Comparison of ENCODE assay signal across 18 mouse cellular contexts in genomic region chr5:118086956-118087355, GRCm38 (mm10). TPM values are rescaled to one million over a fixed set of nuclear protein-coding genes. Genes with fewer than 3 reads are reported as not detected.
DNase-seq lines count a peak whose midpoint lies in the region; ATAC-seq and TF ChIP-seq lines count a peak whose summit lies in the region.
"Had no signal": no experiment of that assay in that cellular context is flagged by ENCODE, and none has a peak within 500 bp of the region (broad histone marks: within the 10 kb centered on the region; RNA-seq: fewer than 3 reads in every experiment).

No protein-coding gene starts in this region.

- H3K4me3 ChIP-seq in hindbrain, embryonic 10.5 days: no peak overlapping the region
- no peak overlapping the region for H3K4me3 ChIP-seq in hindbrain, embryonic 11.5 days (ENCODE audit: low read depth, low read length)
- no peak overlapping the region for H3K4me3 ChIP-seq in stomach, embryonic 16.5 days (replicated peaks; ENCODE audit: low read length)
- no peak overlapping the region for H3K4me3 ChIP-seq in stomach, postnatal 0 days (ENCODE audit: low read depth, low read length)

- no peak for DNase-seq in hindbrain, embryonic 10.5 days (ENCODE audit: low spot score)
- no peak for DNase-seq in hindbrain, embryonic 11.5 days (ENCODE audit: low spot score)
- no peak for DNase-seq in stomach, postnatal 0 days (ENCODE audit: low spot score)
- peak; percentile 32 for DNase-seq in forelimb bud, embryonic 11.5 days (ENCODE audit: low read depth, low spot score)
- DNase-seq in yolk sac, embryonic 10.5 days (ENCODE audit: low spot score): peak; percentile 26
- no peak for DNase-seq in lung, adult 18-20 months
- no peak for DNase-seq in frontal cortex, postnatal 25 days (ENCODE audit: low spot score in 2 of 2)
- DNase-seq: adrenal gland, postnatal 10 days; cerebellum, postnatal 14 days; forebrain, postnatal 0 days; kidney, postnatal 4 days; liver, postnatal 0 days; lung, postnatal 10 days had no signal

- TF ChIP-seq CTCF in stomach, postnatal 0 days (IDR thresholded peaks at IDR 0.05; ENCODE audit: low read depth): no peak

- no peak overlapping the region for H3K4me2 ChIP-seq in hindbrain, embryonic 11.5 days (replicated peaks; ENCODE audit: low read depth, low read length)
- H3K4me2 ChIP-seq in stomach, embryonic 16.5 days (ENCODE audit: low read depth, low read length): no peak overlapping the region
- no peak overlapping the region for H3K4me2 ChIP-seq in stomach, postnatal 0 days (replicated peaks; ENCODE audit: low read depth)
- H3K4me2 ChIP-seq: liver, embryonic 11.5 days; midbrain, embryonic 11.5 days had no signal

- H3K27me3 ChIP-seq in hindbrain, embryonic 10.5 days (ENCODE audit: insufficient read depth, poor library complexity, severe bottlenecking): no peaks in the 10 kb centered on the region
- H3K27me3 ChIP-seq in hindbrain, embryonic 11.5 days (ENCODE audit: control insufficient read depth, insufficient read depth, low read length): no peaks in the 10 kb centered on the region
- no peaks in the 10 kb centered on the region for H3K27me3 ChIP-seq in stomach, embryonic 16.5 days (ENCODE audit: control insufficient read depth, insufficient read depth, low read length)
- no peaks in the 10 kb centered on the region for H3K27me3 ChIP-seq in stomach, postnatal 0 days (ENCODE audit: control insufficient read depth, insufficient read depth, low read length)

- no peak overlapping the region for H3K9ac ChIP-seq in hindbrain, embryonic 11.5 days (ENCODE audit: low read depth, low read length)
- H3K9ac ChIP-seq in stomach, embryonic 16.5 days (ENCODE audit: low read length): no peak overlapping the region
- H3K9ac ChIP-seq in stomach, postnatal 0 days (ENCODE audit: low read length): no peak overlapping the region
- H3K9ac ChIP-seq: forebrain, postnatal 0 days; liver, postnatal 0 days had no signal

- H3K4me1 ChIP-seq in hindbrain, embryonic 10.5 days (replicated peaks): peaks cover 59% of the 10 kb centered on the region
- 0 out of 2 replicates have a peak, but pooled peaks cover 6% of the 10 kb centered on the region for H3K4me1 ChIP-seq in hindbrain, embryonic 11.5 days (replicated peaks; ENCODE audit: control insufficient read depth, insufficient read depth, low read length)
- H3K4me1 ChIP-seq in stomach, embryonic 16.5 days (ENCODE audit: control insufficient read depth, insufficient read depth, low read length): peaks cover 27% of the 10 kb centered on the region
- peaks cover 6% of the 10 kb centered on the region; the same call in 1 of the 2 replicates for H3K4me1 ChIP-seq in stomach, postnatal 0 days (replicated peaks; ENCODE audit: control insufficient read depth, insufficient read depth)

- H3K27ac ChIP-seq in hindbrain, embryonic 10.5 days: peak overlapping the region; percentile 45; the same call in 1 of the 2 replicates
- H3K27ac ChIP-seq in hindbrain, embryonic 11.5 days (ENCODE audit: low read depth, low read length): no peak overlapping the region
- peak overlapping the region; percentile 29; the same call in 1 of the 2 replicates for H3K27ac ChIP-seq in stomach, embryonic 16.5 days (ENCODE audit: low read length)
- no peak overlapping the region for H3K27ac ChIP-seq in stomach, postnatal 0 days (replicated peaks)

- peaks cover 59% of the 10 kb centered on the region for H3K36me3 ChIP-seq in hindbrain, embryonic 10.5 days
- H3K36me3 ChIP-seq in hindbrain, embryonic 11.5 days (ENCODE audit: control insufficient read depth, insufficient read depth, low read length): peaks cover 7% of the 10 kb centered on the region; the same call in 1 of the 2 replicates
- peaks cover 12% of the 10 kb centered on the region for H3K36me3 ChIP-seq in stomach, embryonic 16.5 days (ENCODE audit: control insufficient read depth, insufficient read depth, low read length)
- H3K36me3 ChIP-seq in stomach, postnatal 0 days (ENCODE audit: control insufficient read depth, insufficient read depth, low read length): peaks cover 7% of the 10 kb centered on the region

- no peak for ATAC-seq in hindbrain, embryonic 11.5 days (ENCODE audit: low FRiP score)
- ATAC-seq in stomach, embryonic 16.5 days (ENCODE audit: insufficient read depth, low FRiP score): no peak
- no peak for ATAC-seq in stomach, postnatal 0 days (ENCODE audit: low FRiP score, low TSS enrichment)
- ATAC-seq: activated CD4-positive, CD25-positive, alpha-beta regulatory T cell, adult 4 months; forebrain, postnatal 0 days; intestine, postnatal 0 days; liver, postnatal 0 days had no signal

- H3K9me3 ChIP-seq in hindbrain, embryonic 10.5 days: no peaks in the 10 kb centered on the region
- H3K9me3 ChIP-seq in hindbrain, embryonic 11.5 days (ENCODE audit: control insufficient read depth, low read length): no peaks in the 10 kb centered on the region
- H3K9me3 ChIP-seq in stomach, embryonic 16.5 days (replicated peaks; ENCODE audit: control insufficient read depth, low read length): no peaks in the 10 kb centered on the region
- no peaks in the 10 kb centered on the region for H3K9me3 ChIP-seq in stomach, postnatal 0 days (ENCODE audit: control insufficient read depth, low read length)

- WGBS in hindbrain, embryonic 10.5 days: 69% methylated on average over 7 of the region's 7 CpGs
- 39% methylated on average over 7 of the region's 7 CpGs for WGBS in hindbrain, embryonic 11.5 days
- WGBS in stomach, embryonic 16.5 days: 25% methylated on average over 7 of the region's 7 CpGs
- 33% methylated on average over 7 of the region's 7 CpGs for WGBS in stomach, postnatal 0 days

- no peak for TF ChIP-seq EP300 in stomach, postnatal 0 days (optimal IDR thresholded peaks at IDR 0.05)

RNA-seq across cellular contexts. Expression of gene Tesc, which starts 59.4 kb away (rescaled TPM):
- 0.45 and 0.55 TPM in 2 replicates for polyA plus RNA-seq in hindbrain, embryonic 10.5 days (2016; fragmentation: Nextera tagmentation; extraction: Ambion mirVana)
- 0.63 and 1.4 TPM in 2 replicates for polyA plus RNA-seq in hindbrain, embryonic 11.5 days (2014; fragmentation: Nextera tagmentation; extraction: Ambion mirVana)
- 26.1 and 27.4 TPM in 2 replicates for polyA plus RNA-seq in stomach, embryonic 16.5 days (2015; fragmentation: Nextera tagmentation; extraction: Ambion mirVana)
- 112 and 116 TPM in 2 replicates for polyA plus RNA-seq in stomach, postnatal 0 days (2015; fragmentation: Nextera tagmentation; extraction: Ambion mirVana)

Comparison
In these comparisons a context has a peak if more than half of its experiments do, and no peak if none do; other contexts are left out.
1. H3K27ac ChIP-seq: peak in hindbrain, embryonic 10.5 days (single experiment) and stomach, embryonic 16.5 days (single experiment); none in hindbrain, embryonic 11.5 days (single experiment) and stomach, postnatal 0 days (single experiment).
2. DNase-seq: peak in forelimb bud, embryonic 11.5 days (single experiment) and yolk sac, embryonic 10.5 days (single experiment); none in hindbrain, embryonic 10.5 days (single experiment), hindbrain, embryonic 11.5 days (single experiment), stomach, postnatal 0 days (single experiment), lung, adult 18-20 months (0 of 2) and frontal cortex, postnatal 25 days (0 of 2).
3. RNA of gene Tesc, which starts 59.4 kb away (polyA plus RNA-seq): 112 to 116 TPM in stomach, postnatal 0 days and 26.1 to 27.4 TPM in stomach, embryonic 16.5 days; 0.63 to 1.4 TPM in hindbrain, embryonic 11.5 days and 0.45 to 0.55 TPM in hindbrain, embryonic 10.5 days; every median in the first group is over 10 times any median in the second.